Mouse (Mus musculus): Measurements from ENCODE around the gene Gm21954.

Gene Gm21954

GRCm38 (mm10) chr3:55472110-55472509 is at the start of gene Gm21954:
Gm21954 (minus strand) TSS chr3:55472210.
- no peak for DNase-seq

GRCm38 (mm10) chr3:55521776-55522175 is 49.8 kb upstream of the Gm21954 start:
- DNase-seq, result no peak

GRCm38 (mm10) chr3:55520240-55521180 is 48.5 kb upstream of the Gm21954 start:
- DNase-seq, result peak; percentile 67

- DNase-seq, result no peak
Measured at GRCm38 (mm10) chr3:55517454-55518014, 45.5 kb upstream of the Gm21954 start.

GRCm38 (mm10) chr3:55515966-55516365 is 44.0 kb upstream of the Gm21954 start:
- no peak for DNase-seq

GRCm38 (mm10) chr3:55511658-55512057 is 39.6 kb upstream of the Gm21954 start:
- no peak for DNase-seq

GRCm38 (mm10) chr3:55510198-55510597 is 38.2 kb upstream of the Gm21954 start:
- DNase-seq, result no peak

- DNase-seq, result no peak
Measured at GRCm38 (mm10) chr3:55499298-55499697, 27.3 kb upstream of the Gm21954 start.

- DNase-seq, result no peak
Measured at GRCm38 (mm10) chr3:55496462-55496941, 24.5 kb upstream of the Gm21954 start.

- no peak for DNase-seq
Measured at GRCm38 (mm10) chr3:55495866-55496265, 23.9 kb upstream of the Gm21954 start.

GRCm38 (mm10) chr3:55495231-55495630 is 23.2 kb upstream of the Gm21954 start:
- no peak for DNase-seq

- DNase-seq, result peak; percentile 12
Measured at GRCm38 (mm10) chr3:55494348-55494747, 22.3 kb upstream of the Gm21954 start.

GRCm38 (mm10) chr3:55492021-55492420 is 20.0 kb upstream of the Gm21954 start:
- DNase-seq, result no peak

GRCm38 (mm10) chr3:55489231-55489990 is 17.4 kb upstream of the Gm21954 start:
- DNase-seq, result no peak

- DNase-seq, result no peak
Measured at GRCm38 (mm10) chr3:55483328-55483727, 11.3 kb upstream of the Gm21954 start.

- DNase-seq, result no peak
Measured at GRCm38 (mm10) chr3:55481140-55481539, 9.1 kb upstream of the Gm21954 start.

GRCm38 (mm10) chr3:55479306-55479705 is 7.3 kb upstream of the Gm21954 start:
- DNase-seq, result no peak

- DNase-seq, result no peak
Measured at GRCm38 (mm10) chr3:55476694-55477093, 4.7 kb upstream of the Gm21954 start.

- no peak for DNase-seq
Measured at GRCm38 (mm10) chr3:55473146-55473545, 1.1 kb upstream of the Gm21954 start.

- DNase-seq, result no peak
Measured at GRCm38 (mm10) chr3:55466348-55466747, 5.7 kb downstream of the Gm21954 start.

- DNase-seq, result no peak
Measured at GRCm38 (mm10) chr3:55465785-55466184, 6.2 kb downstream of the Gm21954 start.

- no peak for DNase-seq
Measured at GRCm38 (mm10) chr3:55464226-55464625, 7.8 kb downstream of the Gm21954 start.

Data from thymus, postnatal 4 days (tissue).